Mouse (Mus musculus): ENCODE measurements at regions not wholly inside any gene's neighbourhood (a gene's known extent, or its start where the extent isn't known, plus 50 kb on each side); places are given as distances from the start of the nearest gene placed in this dataset.

DNA sequence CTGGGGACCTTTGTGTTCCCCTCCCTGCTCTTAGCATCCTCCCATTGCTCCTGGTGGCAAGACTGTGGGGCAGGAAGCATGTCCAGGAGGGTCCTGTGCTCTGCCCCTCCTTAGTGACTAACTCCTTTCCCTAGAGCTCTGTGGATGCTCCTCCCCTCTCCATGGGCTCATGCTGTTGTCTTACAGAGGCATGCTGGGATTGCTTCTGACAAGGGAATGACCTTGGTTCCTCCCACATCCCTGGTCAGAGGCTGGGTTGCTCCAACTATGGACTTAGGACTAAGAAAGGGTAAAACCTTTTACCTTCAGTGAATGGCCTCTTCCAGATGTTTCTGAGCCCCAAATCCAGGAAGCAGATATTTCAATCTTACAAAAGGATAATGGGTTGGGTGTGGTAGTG lies 62.3 kb upstream of the Zc3h12a start:
- no peak overlapping the region for H3K9ac ChIP-seq (ENCODE audit: low read length)
- no peak overlapping the region for H3K4me3 ChIP-seq (ENCODE audit: low read depth, low read length)
- H3K4me2 ChIP-seq (ENCODE audit: low read depth, severe bottlenecking) = no peak overlapping the region
- DNase-seq (ENCODE audit: low spot score) (no peak), ATAC-seq (ENCODE audit: insufficient number of reproducible peaks, low FRiP score, low TSS enrichment, low read depth) (no peak)
- no peak overlapping the region for H3K27ac ChIP-seq (replicated peaks; ENCODE audit: low read depth, low read length)
- peaks cover 10% of the 10 kb centered on the region for H3K27me3 ChIP-seq (ENCODE audit: control insufficient read depth, insufficient read depth, low read length)
- H3K36me3 ChIP-seq (ENCODE audit: control insufficient read depth, insufficient read depth, low read length) = no peaks in the 10 kb centered on the region
- no peaks in the 10 kb centered on the region for H3K4me1 ChIP-seq (ENCODE audit: control insufficient read depth, insufficient read depth, low read length)
- no peaks in the 10 kb centered on the region for H3K9me3 ChIP-seq (ENCODE audit: control insufficient read depth, low read length)

DNA sequence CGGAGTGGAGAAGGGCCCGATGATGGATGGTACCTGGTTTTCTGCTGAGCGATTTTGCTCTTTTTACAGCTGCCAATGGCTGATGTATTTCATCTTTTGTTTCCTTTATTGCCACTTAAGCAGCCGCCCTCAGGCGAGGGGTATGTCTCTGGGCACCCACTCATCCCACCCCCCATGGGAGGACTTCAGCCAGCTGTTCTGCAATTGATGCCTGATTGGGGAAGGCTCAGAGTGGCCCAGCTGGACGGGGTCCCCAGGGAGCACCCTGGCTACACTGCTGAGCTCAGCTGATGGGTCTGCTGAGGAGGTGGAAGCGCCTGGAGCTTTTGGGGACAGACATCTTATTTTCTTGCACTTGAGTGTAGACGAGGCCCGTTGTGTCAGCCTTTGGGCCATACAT lies 58.6 kb upstream of the Zc3h12a start:
- peaks cover 6% of the 10 kb centered on the region; the same call in 1 of the 2 replicates for H3K27me3 ChIP-seq (ENCODE audit: control insufficient read depth, insufficient read depth, low read length)
- no peaks in the 10 kb centered on the region for H3K36me3 ChIP-seq (ENCODE audit: control insufficient read depth, insufficient read depth, low read length)
- H3K27ac ChIP-seq (replicated peaks; ENCODE audit: low read depth, low read length) = no peak overlapping the region
- H3K9me3 ChIP-seq (ENCODE audit: control insufficient read depth, low read length) = no peaks in the 10 kb centered on the region
- no peak overlapping the region for H3K4me2 ChIP-seq (ENCODE audit: low read depth, severe bottlenecking)
- no peak overlapping the region for H3K9ac ChIP-seq (ENCODE audit: low read length)
- WGBS = 66% methylated on average over 9 of the region's 9 CpGs
- H3K4me1 ChIP-seq (ENCODE audit: control insufficient read depth, insufficient read depth, low read length) = no peaks in the 10 kb centered on the region
- DNase-seq (ENCODE audit: low spot score) = no peak
- no peak overlapping the region for H3K4me3 ChIP-seq (ENCODE audit: low read depth, low read length)
- ATAC-seq (ENCODE audit: insufficient number of reproducible peaks, low FRiP score, low TSS enrichment, low read depth) = no peak

DNA sequence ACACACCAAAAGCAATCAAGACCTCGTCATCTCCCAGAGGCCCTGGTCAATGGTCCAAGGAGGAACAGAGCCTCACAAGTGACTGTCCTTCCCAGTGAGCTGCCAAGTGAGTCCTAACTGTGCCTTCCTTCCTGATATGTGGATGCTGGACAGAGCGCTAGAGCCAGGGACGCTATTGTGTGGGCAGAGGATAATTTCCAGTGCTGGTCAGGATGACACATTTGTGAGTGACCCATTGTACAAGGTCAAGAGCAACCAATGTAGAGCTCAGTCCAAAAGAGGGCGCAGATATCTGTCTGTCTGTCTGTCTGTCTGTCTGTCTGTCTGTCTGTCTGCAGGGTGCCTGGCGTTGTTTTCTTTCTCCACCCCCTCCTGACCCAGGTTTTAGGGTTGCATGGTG lies 57.4 kb upstream of the Zc3h12a start:
- DNase-seq (ENCODE audit: low spot score) = no peak
- H3K36me3 ChIP-seq (ENCODE audit: control insufficient read depth, insufficient read depth, low read length) = no peaks in the 10 kb centered on the region
- WGBS = 85% methylated on average over 5 of the region's 5 CpGs
- H3K4me1 ChIP-seq (ENCODE audit: control insufficient read depth, insufficient read depth, low read length) = no peaks in the 10 kb centered on the region
- H3K27ac ChIP-seq (replicated peaks; ENCODE audit: low read depth, low read length) = no peak overlapping the region
- no peak for ATAC-seq (ENCODE audit: insufficient number of reproducible peaks, low FRiP score, low TSS enrichment, low read depth)
- no peak overlapping the region for H3K4me3 ChIP-seq (ENCODE audit: low read depth, low read length)
- no peak overlapping the region for H3K9ac ChIP-seq (ENCODE audit: low read length)
- H3K27me3 ChIP-seq (ENCODE audit: control insufficient read depth, insufficient read depth, low read length) = peaks cover 6% of the 10 kb centered on the region; the same call in 1 of the 2 replicates
- H3K4me2 ChIP-seq (ENCODE audit: low read depth, severe bottlenecking) = no peak overlapping the region
- no peaks in the 10 kb centered on the region for H3K9me3 ChIP-seq (ENCODE audit: control insufficient read depth, low read length)

DNA sequence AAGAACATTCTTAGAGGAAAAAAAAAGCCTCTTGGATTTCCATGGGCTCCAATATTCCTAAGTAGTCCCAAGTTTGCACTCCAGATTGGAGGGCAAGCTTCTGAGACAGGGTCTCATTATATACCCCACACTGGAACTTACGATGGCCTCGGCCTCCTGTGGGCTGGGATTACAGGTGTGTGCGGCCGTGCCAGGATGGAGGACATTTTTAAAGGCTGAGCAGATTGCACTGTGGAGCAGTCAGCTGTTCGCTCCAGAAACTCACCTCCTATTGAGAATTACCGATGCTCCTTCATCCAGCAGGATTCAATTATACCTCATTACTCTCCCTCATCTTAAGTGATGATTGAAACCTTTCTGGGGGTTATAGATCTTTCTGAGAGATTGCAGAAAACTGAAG lies 53.3 kb upstream of the Zc3h12a start:
- Histone ChIP-seq H3K4me1 (ENCODE audit: control insufficient read depth, insufficient read depth, low read length) (0 out of 2 replicates have a peak, but pooled peaks cover 4% of the 10 kb centered on the region), H3K9me3 (ENCODE audit: control insufficient read depth, low read length) (no peaks in the 10 kb centered on the region), H3K4me2 (ENCODE audit: low read depth, severe bottlenecking) (no peak overlapping the region), H3K4me3 (ENCODE audit: low read depth, low read length) (no peak overlapping the region), H3K9ac (ENCODE audit: low read length) (no peak overlapping the region), H3K36me3 (ENCODE audit: control insufficient read depth, insufficient read depth, low read length) (no peaks in the 10 kb centered on the region), H3K27me3 (ENCODE audit: control insufficient read depth, insufficient read depth, low read length) (no peaks in the 10 kb centered on the region), H3K27ac (replicated peaks; ENCODE audit: low read depth, low read length) (no peak overlapping the region)
- ATAC-seq (ENCODE audit: insufficient number of reproducible peaks, low FRiP score, low TSS enrichment, low read depth) (no peak), DNase-seq (ENCODE audit: low spot score) (no peak)
- 72% methylated on average over 6 of the region's 6 CpGs for WGBS

DNA sequence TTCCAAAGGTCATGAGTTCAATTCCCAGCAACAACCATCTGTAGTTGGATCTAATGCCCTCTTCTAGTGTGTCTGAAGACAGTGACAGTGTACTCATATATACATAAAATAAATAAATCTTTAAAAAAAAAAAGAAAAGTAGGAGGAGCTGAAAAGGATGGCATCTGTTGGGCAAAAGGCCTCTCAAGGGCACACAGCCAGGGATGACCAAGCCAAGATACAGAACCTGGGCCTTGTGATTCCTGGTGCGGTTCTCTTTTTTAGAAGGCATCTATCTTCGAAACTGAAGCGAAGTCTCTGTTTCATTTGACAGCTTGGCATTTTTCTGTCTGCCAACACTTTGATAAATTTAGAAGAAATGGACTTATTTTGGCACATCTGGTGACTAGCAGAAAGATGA lies 50.9 kb upstream of the Zc3h12a start:
- no peaks in the 10 kb centered on the region for H3K27me3 ChIP-seq (ENCODE audit: control insufficient read depth, insufficient read depth, low read length)
- H3K4me3 ChIP-seq (ENCODE audit: low read depth, low read length) = no peak overlapping the region
- H3K9ac ChIP-seq (ENCODE audit: low read length) = no peak overlapping the region
- no peaks in the 10 kb centered on the region for H3K36me3 ChIP-seq (ENCODE audit: control insufficient read depth, insufficient read depth, low read length)
- H3K27ac ChIP-seq (replicated peaks; ENCODE audit: low read depth, low read length) = no peak overlapping the region
- H3K9me3 ChIP-seq (ENCODE audit: control insufficient read depth, low read length) = no peaks in the 10 kb centered on the region
- ATAC-seq (ENCODE audit: insufficient number of reproducible peaks, low FRiP score, low TSS enrichment, low read depth) = no peak
- no peak for DNase-seq (ENCODE audit: low spot score)
- 95% methylated on average over 3 of the region's 3 CpGs for WGBS
- no peak overlapping the region for H3K4me2 ChIP-seq (ENCODE audit: low read depth, severe bottlenecking)
- peaks cover 10% of the 10 kb centered on the region for H3K4me1 ChIP-seq (ENCODE audit: control insufficient read depth, insufficient read depth, low read length)

DNA sequence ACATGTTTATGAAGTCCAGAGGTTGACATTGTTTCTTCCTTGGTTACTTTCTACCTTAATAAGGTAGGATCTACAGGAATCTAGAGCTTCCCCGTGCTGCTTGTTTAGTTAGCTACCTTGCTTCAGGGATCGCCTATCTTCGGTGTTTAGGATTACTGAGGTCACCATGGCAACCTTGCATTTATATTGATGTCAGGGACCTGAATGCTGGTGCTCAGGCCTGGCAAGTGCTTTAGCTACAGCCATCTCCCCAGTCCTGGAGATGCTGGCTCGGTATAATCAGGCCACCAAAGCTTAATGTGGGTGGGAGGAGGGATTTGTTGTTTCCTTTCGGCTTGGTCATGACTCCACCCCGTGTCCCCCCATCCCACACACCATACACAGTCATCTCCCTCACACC lies 50.0 kb upstream of the Zc3h12a start:
- Histone ChIP-seq H3K27me3 (ENCODE audit: control insufficient read depth, insufficient read depth, low read length) (no peaks in the 10 kb centered on the region), H3K9ac (ENCODE audit: low read length) (no peak overlapping the region), H3K9me3 (ENCODE audit: control insufficient read depth, low read length) (no peaks in the 10 kb centered on the region), H3K4me3 (ENCODE audit: low read depth, low read length) (no peak overlapping the region), H3K4me2 (ENCODE audit: low read depth, severe bottlenecking) (no peak overlapping the region), H3K4me1 (ENCODE audit: control insufficient read depth, insufficient read depth, low read length) (peaks cover 10% of the 10 kb centered on the region), H3K27ac (replicated peaks; ENCODE audit: low read depth, low read length) (no peak overlapping the region), H3K36me3 (ENCODE audit: control insufficient read depth, insufficient read depth, low read length) (no peaks in the 10 kb centered on the region)
- WGBS = 58% methylated on average over 6 of the region's 6 CpGs
- no peak for DNase-seq (ENCODE audit: low spot score)
- no peak for ATAC-seq (ENCODE audit: insufficient number of reproducible peaks, low FRiP score, low TSS enrichment, low read depth)
